Mouse (Mus musculus) Patski (cell line): ENCODE data around the gene Pla2g4b. TPM values are rescaled to one million over a fixed set of nuclear protein-coding genes. Genes with fewer than 3 reads are reported as not detected.

ENCODE experiments used
- ATAC-seq: fragments of 100-300 bp; one replicate; pipeline ENCODE4 v1.8.0; 2021
- CTCF ChIA-PET: fragments of 350-600 bp; sonication (Branson Sonifier 250); formaldehyde crosslinking; loops from one replicate; lab custom pipeline; 2022; ENCODE audit warnings: inconsistent platforms; lab: Charles Lee
- POLR2A ChIA-PET: fragments of 350-600 bp; sonication (Branson Sonifier 250); formaldehyde crosslinking; loops from one replicate; lab custom pipeline; 2022; ENCODE audit warnings: antibody characterized with exemption, inconsistent platforms; lab: Charles Lee
- DNase-seq: peaks from one replicate; pipeline ENCODE4 v3.0.0-alpha.2; 2011; ENCODE audit warnings: low read depth, low spot score
- H3K27me3 ChIP-seq: fragments of 371-371 bp; one replicate; pipeline ENCODE4 v1.5.1; 2021
- CTCF ChIP-seq: fragments of 100-300 bp; IDR thresholded peaks from one replicate; pipeline ENCODE4 v1.5.1; 2021
- in situ Hi-C: fragments of 300-500 bp; cut with MboI; formaldehyde crosslinking; loops from 3 replicates; pipeline ENCODE4 v1.11.1; 2018; ENCODE audit warnings: low pct_unique_long_range_greater_than_20kb, mixed read lengths
- polyA plus RNA-seq: library from polyadenylated mRNA; unstranded; gene quantifications from one replicate; pipeline ENCODE4 v1.2.3, GENCODE M21; 2021

Pla2g4b gene
- polyA plus RNA-seq, 1 experiment from 2014 or later = 5.6 TPM

DNA sequence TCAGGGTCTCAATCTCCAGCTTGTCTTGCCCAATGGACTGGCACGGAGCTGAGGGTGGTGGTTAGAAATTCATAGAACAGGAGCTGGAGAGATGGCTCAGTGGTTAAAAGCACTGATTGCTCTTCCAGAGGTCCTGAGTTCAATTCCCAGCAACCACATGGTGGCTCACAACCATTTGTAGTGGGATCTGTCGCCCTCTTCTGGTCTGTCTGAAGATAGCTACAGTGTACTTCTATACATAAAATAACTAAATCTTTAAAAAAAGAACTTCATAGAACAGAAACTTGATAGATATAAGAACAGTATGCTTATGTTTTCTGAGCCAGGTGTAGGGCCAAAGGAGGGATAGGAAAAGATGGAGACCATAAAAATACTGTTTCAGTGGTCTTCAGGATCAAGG, 49.2 kb downstream of the Pla2g4b start:
- POLR2A ChIA-PET = no interaction called here
- no peak for TF ChIP-seq CTCF
- no peaks in the 10 kb centered on the region for H3K27me3 ChIP-seq
- CTCF ChIA-PET = interaction anchor here (1.0 to 1.7 kb wide), 9 partner anchors 13 to 111 kb away, joined by 3 to 10 read pairs (median 4); no protein-coding TSS in a partner anchor
- ATAC-seq = no peak
- in situ Hi-C loops = loop anchor here (5.0 kb wide), 1 partner anchor 200 kb away; no protein-coding TSS in a partner anchor
- no peak for DNase-seq

DNA sequence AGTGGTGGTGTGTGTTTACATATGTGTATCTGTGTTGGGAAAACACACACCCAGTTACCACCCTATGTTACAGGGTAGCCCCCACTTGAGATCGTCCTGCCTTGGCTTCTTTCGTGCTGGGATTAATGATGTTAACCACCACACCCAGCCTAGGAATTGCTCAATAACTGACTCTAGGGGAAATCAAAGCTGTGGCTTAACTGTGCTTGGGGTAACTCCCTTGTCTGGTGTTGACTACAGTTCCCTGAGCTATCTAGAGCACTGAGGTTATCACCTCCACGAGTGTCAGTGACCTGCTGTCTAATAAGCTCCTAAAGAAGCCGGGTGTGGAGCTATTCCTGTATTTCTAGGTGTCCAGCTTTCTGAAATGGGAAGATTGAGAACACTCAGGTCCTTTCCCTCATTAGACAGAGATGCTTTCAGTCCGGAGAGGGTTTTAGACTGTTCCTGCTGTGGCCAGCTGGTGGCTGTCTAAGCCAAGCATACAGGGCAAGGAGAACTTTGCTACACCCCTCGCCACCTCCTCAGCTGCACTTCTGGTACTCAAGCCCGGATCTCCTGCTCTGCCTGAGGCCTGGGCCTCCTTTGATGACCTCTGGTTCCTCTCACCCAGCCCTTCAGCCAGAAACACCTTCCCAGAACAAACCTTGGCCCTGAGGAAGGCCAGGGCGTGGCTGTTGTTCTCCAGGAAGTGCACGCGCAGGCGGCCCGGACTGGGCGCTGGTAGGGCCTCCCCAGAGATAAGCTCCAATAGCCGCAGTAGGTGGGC, 51.6 kb downstream of the Pla2g4b start:
- CTCF ChIA-PET = interaction anchor here (0.7 to 4.7 kb wide), 10 partner anchors 9 to 114 kb away, joined by 3 to 48 read pairs (median 5); no protein-coding TSS in a partner anchor
- POLR2A ChIA-PET = interaction anchor here (0.8 to 1.2 kb wide), 2 partner anchors 85 to 120 kb away, joined by 3 to 8 read pairs; no protein-coding TSS in a partner anchor
- no peak for TF ChIP-seq CTCF
- no peak for DNase-seq
- peak; percentile 33 for ATAC-seq
- in situ Hi-C loops = loop anchor here (5.0 kb wide), 2 partner anchors 88 to 198 kb away; no protein-coding TSS in a partner anchor
- H3K27me3 ChIP-seq = no peaks in the 10 kb centered on the region

DNA sequence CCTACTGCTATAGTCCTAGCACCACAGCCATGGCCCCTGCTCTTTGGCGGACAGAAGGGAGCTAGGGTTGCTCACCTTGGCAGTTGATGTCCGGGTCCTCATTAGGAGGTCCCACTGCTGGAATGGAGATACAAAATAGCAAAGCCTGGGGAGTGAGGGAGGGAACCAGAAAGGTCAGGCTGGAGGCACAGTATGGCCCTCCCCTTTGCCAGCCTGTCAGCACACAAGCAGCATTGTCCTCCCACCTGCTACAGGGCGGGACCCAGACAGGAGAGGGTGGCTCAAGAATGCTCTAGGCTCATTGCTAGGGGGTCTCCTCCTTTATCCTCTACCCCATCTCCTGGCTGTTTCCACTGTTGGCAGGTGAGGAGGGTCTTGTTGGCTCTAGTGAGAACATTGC, 52.8 kb downstream of the Pla2g4b start:
- DNase-seq (no peak), ATAC-seq (no peak)
- no peak for TF ChIP-seq CTCF
- POLR2A ChIA-PET = no interaction called here
- CTCF ChIA-PET = interaction anchor here (0.9 to 4.7 kb wide), 5 partner anchors 8 to 92 kb away, joined by 4 to 48 read pairs (median 5); no protein-coding TSS in a partner anchor
- H3K27me3 ChIP-seq = no peaks in the 10 kb centered on the region
- in situ Hi-C loops = loop anchor here (5.0 kb wide), 1 partner anchor 86 kb away; no protein-coding TSS in a partner anchor

DNA sequence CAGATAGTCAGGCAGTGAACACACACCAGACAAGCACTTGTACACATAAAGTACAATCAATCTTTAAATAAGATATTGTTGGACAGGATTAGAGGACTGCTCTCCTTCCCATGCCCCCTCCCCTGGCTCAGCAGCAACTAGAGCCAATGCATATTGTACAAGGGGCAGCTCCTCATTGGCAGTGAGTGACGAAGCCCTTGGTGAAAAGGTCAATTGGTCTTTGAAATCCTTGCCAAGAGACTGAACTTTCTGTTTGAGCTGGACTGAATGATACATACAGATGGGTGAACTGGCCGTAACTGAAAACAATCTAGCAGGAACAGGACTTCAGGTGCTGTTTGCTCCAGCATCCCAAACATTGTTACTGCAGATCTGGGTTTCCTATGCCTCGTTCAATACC, 54.2 kb downstream of the Pla2g4b start:
- no peaks in the 10 kb centered on the region for H3K27me3 ChIP-seq
- TF ChIP-seq CTCF = no peak
- ChIA-PET CTCF (interaction anchor here (1.4 to 4.7 kb wide), 2 partner anchors 12 to 81 kb away, joined by 5 to 48 read pairs; no protein-coding TSS in a partner anchor), POLR2A (interaction anchor here (1.2 kb wide), 1 partner anchor 81 kb away, joined by 3 read pairs; no protein-coding TSS in a partner anchor)
- in situ Hi-C loops = loop anchor here (5.0 kb wide), 1 partner anchor 85 kb away; no protein-coding TSS in a partner anchor
- ATAC-seq = no peak
- no peak for DNase-seq

DNA sequence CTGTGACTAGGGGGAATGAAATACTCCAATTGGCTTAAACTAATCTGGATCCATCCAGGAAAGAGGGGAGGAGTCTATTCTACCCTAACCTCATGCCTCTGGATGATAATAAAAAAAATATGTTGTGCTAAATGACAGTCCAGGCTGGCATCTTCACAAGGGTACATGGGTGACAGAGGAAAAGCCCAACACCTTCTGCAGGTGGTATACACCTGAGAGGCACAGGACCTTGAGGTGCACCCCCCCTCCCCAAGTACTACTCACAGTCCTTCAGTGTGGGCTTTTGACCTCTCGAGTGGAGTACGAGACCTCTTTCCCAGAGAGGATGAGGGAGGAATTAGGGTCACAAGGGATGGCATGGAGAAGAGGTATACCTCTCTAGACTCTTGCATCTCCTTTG, 54.7 kb downstream of the Pla2g4b start:
- DNase-seq = no peak
- in situ Hi-C loops = loop anchor here (5.0 kb wide), 1 partner anchor 84 kb away; no protein-coding TSS in a partner anchor
- no peak for TF ChIP-seq CTCF
- CTCF ChIA-PET = interaction anchor here (4.7 kb wide), 1 partner anchor 81 kb away, joined by 48 read pairs; no protein-coding TSS in a partner anchor
- no peaks in the 10 kb centered on the region for H3K27me3 ChIP-seq
- POLR2A ChIA-PET = no interaction called here
- ATAC-seq = no peak

DNA sequence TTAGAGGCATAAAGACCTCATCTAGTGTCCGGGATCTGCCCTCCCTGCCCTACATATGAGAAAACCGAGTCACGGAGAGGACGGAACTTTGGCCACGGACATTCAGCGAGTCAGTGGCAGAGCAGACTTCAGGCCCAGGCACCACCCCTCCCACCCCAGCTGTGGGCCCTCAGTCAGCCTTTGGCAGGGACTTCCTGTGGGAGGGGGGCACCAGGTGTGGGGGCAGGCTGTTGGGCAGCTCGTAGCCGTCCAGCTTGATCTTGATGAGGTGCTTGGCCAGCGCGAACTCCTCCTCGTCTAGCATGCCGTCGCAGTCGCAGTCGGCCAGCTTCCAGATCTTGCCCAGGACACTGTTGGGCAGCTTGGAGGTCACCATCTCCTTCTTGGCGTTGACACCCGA, 57.8 kb downstream of the Pla2g4b start:
- DNase-seq (no peak), ATAC-seq (no peak)
- ChIA-PET POLR2A (no interaction called here), CTCF (no interaction called here)
- no peak for TF ChIP-seq CTCF
- H3K27me3 ChIP-seq = no peaks in the 10 kb centered on the region
- in situ Hi-C loops = no loop called here

Other genes with a start within 250 kb of the Pla2g4b start
- 19.1 TPM for gene Rpap1, start 245.9 kb upstream of the Pla2g4b start, polyA plus RNA-seq
- gene Tyro3, start 235.7 kb upstream of the Pla2g4b start, polyA plus RNA-seq = 11.0 TPM
- 17.8 TPM for gene Mga, start 136.2 kb upstream of the Pla2g4b start, polyA plus RNA-seq
- 15.3 TPM for gene Mapkbp1, start 60.7 kb upstream of the Pla2g4b start, polyA plus RNA-seq
- 12.0 TPM for gene Jmjd7, start 5.9 kb upstream of the Pla2g4b start, polyA plus RNA-seq
- gene Gm28042, start 5.9 kb upstream of the Pla2g4b start, polyA plus RNA-seq = 9.5 TPM
- gene Ehd4, start 121.2 kb downstream of the Pla2g4b start, polyA plus RNA-seq = 69.6 TPM
- gene Pla2g4e, start 211.9 kb downstream of the Pla2g4b start, polyA plus RNA-seq = 0.01 TPM